Mouse (Mus musculus): ENCODE measurements around the gene Dock3.

The Dock3 gene

DNA sequence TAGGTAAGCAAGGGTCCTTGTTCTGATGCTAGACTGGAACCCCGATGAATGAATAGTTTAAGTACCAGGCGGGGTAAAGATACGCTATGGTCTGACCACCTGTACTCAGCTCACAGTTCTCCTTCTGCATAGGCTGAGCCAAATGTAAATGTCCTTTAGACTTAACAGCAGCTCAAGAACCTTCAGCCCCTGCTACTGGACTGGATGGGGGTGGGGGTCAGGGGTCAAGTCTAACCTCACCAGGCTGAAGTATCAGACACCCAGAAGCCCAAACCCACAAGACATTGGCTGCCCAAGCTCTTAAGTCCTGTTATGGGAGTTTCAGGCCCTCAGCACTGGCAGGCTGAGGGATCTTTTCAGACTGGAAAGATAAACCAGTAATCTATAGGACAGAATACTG, 343.4 kb downstream of the Dock3 start:
- DNase-seq (ENCODE audit: low spot score): no peak

DNA sequence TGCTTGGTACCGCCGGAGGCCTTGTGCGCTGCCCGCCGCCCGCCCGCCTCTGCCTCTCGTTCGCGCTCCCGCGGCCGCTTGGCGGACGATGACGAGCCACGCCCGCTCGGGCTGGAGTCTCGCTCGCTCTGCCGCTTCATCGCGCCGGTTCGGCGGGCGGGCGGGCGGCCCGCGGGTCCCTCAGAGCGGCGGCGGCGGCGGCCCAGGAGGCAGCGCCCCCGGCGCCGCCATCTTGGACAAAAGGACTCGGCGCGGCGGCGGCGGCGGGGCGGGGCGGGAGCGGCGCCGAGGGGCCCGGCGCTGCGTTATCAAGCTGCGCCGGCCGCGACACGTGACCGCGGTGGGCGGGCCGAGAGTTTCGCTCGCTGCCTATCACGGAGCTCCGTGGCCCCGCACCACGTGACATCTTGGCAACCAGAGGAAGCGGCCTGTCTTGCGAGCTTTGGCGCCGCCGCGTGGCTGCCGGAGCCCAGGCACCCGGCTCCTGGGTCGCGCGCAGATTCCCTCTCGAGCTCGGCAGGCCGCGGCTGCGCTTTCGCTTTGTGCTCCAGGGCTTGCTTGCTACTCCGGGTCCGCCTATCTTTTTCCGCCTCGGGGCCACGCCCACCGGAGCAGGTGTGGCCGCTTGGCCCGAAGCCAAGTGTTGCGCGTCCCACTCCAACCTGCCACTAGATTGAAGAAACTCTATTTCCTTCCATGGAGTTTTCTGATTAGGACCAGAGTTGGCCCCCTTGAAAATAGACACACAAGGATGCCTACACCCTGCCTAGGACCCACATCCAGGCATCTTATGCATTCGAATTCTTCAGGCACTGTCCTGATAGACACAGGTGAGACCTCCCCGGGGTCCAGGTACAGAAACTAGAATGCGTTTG, 344.6 kb downstream of the Dock3 start, which contains the start of gene Rbm15b:
Rbm15b (minus strand) TSS at position 601 of the 875 bp plus-strand sequence.
- peak; percentile 98 for DNase-seq (ENCODE audit: low spot score)

DNA sequence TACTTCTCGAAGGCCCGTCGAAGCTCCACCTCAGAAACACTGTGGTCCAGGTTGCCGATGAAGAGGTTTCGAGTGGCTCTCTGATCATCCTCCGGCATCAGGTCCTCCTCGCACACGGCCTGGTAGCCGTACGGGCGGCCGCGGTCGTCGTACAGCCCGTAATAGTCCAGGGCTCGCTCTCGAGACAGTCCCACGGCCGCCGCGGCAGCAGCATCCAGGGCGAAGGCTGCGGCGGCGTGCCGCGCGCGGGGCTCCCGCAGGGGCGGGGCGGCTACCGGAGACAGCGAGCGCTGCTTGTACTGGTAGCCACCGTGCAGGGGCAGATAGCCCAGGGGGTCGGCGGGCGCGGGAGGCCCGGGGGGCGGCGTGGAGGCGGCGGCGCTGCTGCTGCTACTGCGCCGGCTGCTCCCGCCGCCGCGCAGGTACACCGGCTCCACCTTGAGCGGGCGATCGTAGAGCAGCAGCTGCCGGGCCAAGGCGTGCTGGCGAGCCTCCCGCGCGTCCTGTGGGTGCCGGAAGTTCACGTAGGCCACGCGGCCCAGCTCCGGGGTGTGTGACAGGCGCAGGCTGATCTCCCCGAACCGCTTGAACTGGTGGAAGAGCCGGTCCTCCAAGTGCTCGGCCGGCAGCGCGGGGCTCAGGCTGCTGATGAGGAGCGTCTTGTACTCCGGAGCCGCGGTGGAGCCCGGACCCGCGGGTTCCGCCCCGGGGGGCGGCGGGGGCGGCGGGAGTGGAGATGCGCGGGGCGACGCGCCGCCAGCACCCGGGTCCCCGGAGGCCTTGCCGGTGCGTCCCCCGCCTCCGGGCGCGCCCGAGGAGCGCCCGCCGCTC, 345.6 kb downstream of the Dock3 start:
- peak; percentile 68 for DNase-seq (ENCODE audit: low spot score)

DNA sequence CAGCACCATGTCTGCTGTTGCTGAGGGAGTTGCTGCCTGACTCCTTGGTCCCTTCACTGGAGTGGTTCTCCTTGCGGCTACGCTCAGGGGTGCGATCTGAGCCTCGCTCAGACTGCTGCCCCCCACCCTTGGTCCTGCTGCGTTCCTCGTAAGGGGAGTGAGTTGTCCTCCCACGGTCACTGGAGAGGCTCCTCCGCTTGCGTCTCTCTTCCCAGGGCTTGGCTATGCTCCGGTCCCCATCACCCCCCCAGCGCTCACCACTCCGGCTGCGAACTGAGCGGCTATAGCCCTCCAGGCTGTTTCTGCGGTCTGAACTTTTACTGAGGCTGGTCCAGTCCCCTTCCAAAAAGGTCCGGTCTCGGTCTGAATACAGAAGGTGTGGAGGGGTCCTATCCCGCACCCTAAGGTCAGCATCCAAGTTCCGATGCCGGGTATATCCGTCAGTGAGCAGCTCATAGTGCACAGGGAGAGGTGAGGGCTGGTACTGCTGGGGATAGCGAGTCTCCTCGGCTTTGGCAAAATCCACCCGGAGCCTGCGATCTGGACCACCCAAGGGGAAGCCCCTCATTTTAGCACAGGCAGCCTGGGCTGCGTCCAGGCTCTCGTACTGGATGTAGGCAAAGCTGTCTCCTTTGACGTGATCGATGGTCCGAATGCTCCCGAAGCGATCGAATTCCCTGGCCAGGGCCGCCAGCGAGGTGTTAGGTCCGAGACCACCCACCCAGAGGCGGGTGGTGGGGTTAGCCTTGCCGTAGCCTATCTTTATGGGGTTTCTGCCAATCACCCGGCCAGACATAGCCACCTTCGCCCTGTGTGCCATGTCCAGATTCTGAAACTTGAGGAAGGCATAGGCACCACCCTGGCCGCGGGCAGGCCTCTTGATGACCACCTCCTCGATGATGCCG, 346.5 kb downstream of the Dock3 start:
- no peak for DNase-seq (ENCODE audit: low spot score)

DNA sequence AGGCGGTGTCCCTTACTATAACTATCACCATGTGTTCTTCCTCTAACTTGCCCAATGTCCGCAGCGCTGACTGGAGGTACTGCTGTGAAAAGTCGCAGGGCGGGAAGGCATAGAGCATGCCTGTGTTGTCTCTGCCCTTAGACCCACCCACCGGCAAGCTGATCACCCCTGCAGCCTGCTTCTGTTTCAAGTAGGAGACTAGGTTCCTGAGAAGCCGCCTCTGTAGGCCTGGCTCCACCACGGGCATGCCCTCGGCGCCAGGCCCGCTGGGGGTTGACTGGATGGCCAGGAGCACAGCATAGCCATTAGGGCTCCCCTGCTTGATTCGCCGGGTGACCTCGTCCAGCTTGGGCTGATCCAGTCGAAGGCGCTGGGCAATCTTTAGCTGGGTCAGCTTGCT, 347.4 kb downstream of the Dock3 start:
- no peak for DNase-seq (ENCODE audit: low spot score)

DNA sequence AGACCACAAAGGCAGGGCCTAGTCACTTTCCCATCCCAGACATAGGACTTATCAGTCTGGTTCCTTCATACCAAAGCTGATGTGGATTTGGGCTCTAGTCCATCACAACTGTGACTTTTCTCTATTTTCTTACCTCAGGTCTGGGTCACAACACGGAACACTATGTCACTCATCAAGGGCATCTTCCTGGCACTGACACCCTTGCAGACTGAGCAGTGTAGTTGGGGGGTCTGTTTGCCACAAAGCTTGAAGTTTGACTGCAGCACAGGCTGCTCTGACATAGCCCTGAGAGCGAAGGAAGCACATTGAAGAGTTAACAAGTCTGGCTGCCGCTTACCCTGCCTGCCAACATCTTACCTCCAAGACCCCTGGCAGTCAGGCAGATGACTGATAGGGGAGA, 348.6 kb downstream of the Dock3 start:
- DNase-seq (ENCODE audit: low spot score): no peak

DNA sequence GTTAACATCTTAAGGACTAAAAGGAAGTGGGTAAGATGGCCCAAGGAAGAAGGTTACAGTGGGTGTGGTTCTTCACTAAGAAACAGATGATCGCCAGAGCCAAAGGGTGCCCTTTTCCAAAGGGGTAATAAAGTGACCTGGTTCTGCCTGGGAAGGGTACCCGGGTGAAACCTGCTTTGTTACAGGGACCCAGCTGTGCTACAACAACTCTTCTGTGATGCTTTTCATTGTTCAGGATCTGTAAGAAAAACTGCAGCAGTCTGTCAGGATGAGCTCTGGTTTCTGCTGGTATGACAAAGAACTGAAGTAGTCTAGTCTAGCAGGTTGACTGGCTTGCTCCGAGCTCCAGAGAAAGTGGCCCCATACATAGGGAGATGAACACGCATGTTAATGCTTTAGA, 349.5 kb downstream of the Dock3 start:
- DNase-seq (ENCODE audit: low spot score): no peak

DNA sequence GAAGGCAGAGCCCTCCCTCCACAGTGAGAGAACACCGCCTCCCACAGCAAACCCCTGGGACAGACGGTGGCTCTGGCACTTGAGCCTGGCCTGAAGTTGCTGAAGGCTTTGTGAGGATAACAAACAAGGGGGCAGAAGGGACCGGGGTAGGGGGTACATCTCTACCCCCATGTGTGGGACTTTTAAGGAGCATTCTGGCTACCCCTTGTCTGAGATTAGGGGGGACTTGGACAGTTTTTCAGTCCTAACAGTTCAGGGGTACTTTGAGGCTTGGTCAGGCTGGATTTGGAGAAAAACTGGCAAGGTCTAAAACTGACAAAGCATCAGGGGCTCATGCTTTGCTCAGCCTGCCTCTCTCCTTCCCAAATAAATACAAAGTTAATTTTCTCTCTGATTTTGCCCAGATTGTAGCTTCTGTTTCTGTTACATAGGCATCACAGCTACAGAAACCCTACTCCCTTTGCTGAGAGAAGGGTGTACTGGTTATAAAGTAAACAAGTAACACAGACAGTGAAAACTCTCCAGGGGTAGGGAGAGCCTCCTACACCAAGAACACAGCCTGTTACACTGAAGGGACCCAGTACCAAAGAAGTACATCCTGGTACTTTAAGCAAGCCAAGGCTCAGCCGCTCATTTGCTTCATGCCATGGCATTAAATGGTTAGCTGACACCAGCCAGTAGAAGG, 350.5 kb downstream of the Dock3 start:
- no peak for DNase-seq (ENCODE audit: low spot score)

DNA sequence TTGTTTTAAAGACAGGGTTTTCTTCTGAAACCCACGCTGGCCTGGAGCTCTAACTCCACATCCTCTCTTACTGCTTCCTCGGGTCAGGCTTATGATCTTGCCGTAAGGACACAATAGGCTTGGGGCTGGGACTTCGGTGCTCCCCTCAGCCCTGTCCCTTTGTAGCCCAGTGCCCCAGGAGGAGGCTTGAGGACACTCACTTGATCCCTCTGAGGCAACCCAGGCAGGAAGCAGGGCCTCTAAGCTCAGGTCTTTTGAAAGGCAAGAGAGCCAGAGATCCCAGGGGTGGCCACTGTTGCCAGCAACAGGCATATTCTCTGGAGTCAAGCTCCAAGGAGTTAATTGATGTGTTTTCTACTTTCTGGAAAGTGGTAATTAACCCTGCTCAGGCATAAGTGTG, 352.2 kb downstream of the Dock3 start:
- no peak for DNase-seq (ENCODE audit: low spot score)

DNA sequence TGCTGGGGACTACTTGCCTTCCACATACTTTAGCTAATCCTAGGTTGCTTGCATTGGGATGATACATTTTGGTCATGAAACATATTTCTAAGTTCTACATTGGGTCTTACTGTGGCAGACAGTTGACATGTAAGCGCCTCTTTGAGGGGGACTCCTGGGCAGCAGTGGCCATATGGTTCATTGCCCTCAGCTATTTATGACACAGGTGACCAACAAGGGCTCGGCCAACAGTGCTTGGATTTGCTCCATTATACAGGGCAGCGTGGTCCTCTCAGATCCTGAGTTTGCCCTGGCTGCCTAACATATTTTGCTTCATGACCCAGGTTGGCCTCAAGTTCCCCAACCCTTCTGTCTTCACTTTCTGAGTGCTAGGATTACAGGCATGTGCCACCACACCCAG, 355.0 kb downstream of the Dock3 start:
- no peak for DNase-seq (ENCODE audit: low spot score)

DNA sequence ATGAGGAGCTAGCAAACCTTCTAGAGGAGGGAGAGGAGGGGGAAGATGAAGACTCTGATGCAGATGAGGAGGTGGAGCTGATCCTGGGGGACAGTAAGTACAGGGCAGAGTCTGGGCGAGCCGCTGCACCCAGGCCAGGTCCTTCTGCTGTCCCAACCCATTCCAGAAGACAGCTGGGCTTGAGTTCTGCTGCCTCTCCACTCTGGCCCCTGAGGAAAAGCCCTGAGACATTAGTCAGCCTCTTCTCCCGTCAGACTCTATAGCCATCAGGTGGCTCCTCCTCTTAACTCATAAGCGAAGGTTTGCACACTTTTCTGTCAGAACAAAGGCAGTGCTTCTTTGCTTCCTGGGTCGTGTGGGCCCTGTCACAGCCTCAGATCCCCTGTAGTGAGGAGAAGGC, 357.5 kb downstream of the Dock3 start:
- DNase-seq (ENCODE audit: low spot score): no peak

DNA sequence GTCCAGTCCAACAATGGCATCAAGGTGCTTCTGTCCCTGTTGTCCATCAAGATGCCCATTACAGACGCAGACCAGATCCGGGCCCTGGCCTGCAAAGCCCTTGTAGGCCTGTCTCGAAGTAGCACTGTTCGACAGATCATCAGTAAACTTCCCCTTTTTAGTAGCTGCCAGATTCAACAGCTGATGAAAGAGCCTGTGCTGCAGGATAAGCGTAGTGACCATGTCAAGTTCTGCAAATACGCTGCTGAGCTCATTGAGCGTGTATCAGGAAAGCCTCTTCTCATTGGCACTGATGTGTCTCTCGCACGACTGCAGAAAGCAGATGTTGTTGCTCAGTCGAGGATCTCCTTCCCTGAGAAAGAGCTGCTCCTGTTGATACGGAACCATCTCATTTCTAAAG, 373.7 kb downstream of the Dock3 start:
- DNase-seq (ENCODE audit: low spot score): no peak

DNA sequence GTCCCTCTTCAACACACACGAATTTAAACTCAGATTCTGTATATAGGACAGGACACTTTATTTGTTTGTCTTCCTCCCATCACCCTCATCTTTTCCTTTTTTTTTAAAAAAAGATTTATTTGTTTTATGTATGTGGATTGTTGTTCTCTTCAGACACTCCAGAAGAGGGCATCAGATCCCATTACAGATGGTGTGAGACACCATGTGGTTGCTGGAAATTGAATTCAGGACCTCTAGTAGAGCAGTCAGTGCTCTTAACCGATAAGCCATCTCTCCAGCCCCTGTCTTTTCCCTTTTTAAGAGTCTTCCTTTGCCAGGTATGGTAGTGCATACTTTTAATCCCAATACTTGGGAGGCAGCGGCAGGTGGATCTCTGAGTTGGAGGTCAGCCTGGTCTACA, 375.0 kb downstream of the Dock3 start:
- DNase-seq (ENCODE audit: low spot score): no peak
